Mouse (Mus musculus) stomach, postnatal 0 days (tissue): Measurements from ENCODE around the gene R3hdm2. TPM values are rescaled to one million over a fixed set of nuclear protein-coding genes. Genes with fewer than 3 reads are reported as not detected.

Source experiments
- ATAC-seq: fragments of 200-750 bp; cut with Nextera tagmentation; 2 replicates; pipeline ENCODE4 v1.8.0; 2017; ENCODE audit not compliant: low FRiP score, low TSS enrichment
- DNase-seq: peaks from one replicate; pipeline ENCODE4 v3.0.0-alpha.2; 2016; ENCODE audit warnings: low spot score
- H3K27ac ChIP-seq: fragments of 300-500 bp; sonication (generic); replicated peaks from 2 replicates; pipeline ENCODE4 v1.5.1; 2014; ENCODE audit warnings: mild to moderate bottlenecking, control low read depth
- H3K27me3 ChIP-seq: fragments of 300-500 bp; sonication (generic); 2 replicates; pipeline ENCODE4 v1.6.1; 2014; ENCODE audit warnings: low read length; ENCODE audit not compliant: control insufficient read depth, insufficient read depth
- H3K36me3 ChIP-seq: fragments of 300-500 bp; sonication (generic); 2 replicates; pipeline ENCODE4 v1.6.1; 2014; ENCODE audit warnings: low read length, mixed read lengths; ENCODE audit not compliant: control insufficient read depth, insufficient read depth
- H3K4me1 ChIP-seq: fragments of 300-500 bp; sonication (generic); replicated peaks from 2 replicates; pipeline ENCODE4 v1.6.1; 2014; ENCODE audit warnings: antibody characterized with exemption; ENCODE audit not compliant: control insufficient read depth, insufficient read depth
- H3K4me2 ChIP-seq: fragments of 300-500 bp; sonication (generic); replicated peaks from 2 replicates; pipeline ENCODE4 v1.6.1; 2014; ENCODE audit warnings: low read depth, mild to moderate bottlenecking, control low read depth, moderate library complexity
- H3K4me3 ChIP-seq: fragments of 300-500 bp; sonication (generic); 2 replicates; pipeline ENCODE4 v1.5.1; 2014; ENCODE audit warnings: low read depth, low read length, control low read depth
- H3K9ac ChIP-seq: fragments of 300-500 bp; sonication (generic); 2 replicates; pipeline ENCODE4 v1.6.1; 2014; ENCODE audit warnings: mild to moderate bottlenecking, low read length, control low read depth, mixed read lengths
- H3K9me3 ChIP-seq: fragments of 300-500 bp; sonication (generic); 2 replicates; pipeline ENCODE4 v1.6.1; 2016; ENCODE audit warnings: low read length; ENCODE audit not compliant: control insufficient read depth
- CTCF ChIP-seq: IDR thresholded peaks from 2 replicates; pipeline ENCODE4 v1.5.1; 2016; ENCODE audit warnings: antibody characterized with exemption, low read depth, mild to moderate bottlenecking, moderate library complexity
- EP300 ChIP-seq: optimal IDR thresholded peaks from 2 replicates; pipeline ENCODE3; 2016; ENCODE audit warnings: antibody characterized with exemption
- WGBS: fragments of 180-500 bp; shearing (Covaris S2); extraction: QIAGEN DNeasy Blood & Tissue Kit; methylation state at CpG from one replicate; pipeline ENCODE4 v1.1.7; 2014; 5-methylcytosine and 5-hydroxymethylcytosine counted together
- polyA plus RNA-seq: library from polyadenylated mRNA; unstranded; fragments of >200 nt; fragmentation: Nextera tagmentation; extraction: Ambion mirVana; gene quantifications from 2 replicates; pipeline ENCODE4 v1.2.1, GENCODE M21; 2015

R3hdm2 gene
- polyA plus RNA-seq, 1 experiment from 2014 or later, result 17.6 TPM

DNA sequence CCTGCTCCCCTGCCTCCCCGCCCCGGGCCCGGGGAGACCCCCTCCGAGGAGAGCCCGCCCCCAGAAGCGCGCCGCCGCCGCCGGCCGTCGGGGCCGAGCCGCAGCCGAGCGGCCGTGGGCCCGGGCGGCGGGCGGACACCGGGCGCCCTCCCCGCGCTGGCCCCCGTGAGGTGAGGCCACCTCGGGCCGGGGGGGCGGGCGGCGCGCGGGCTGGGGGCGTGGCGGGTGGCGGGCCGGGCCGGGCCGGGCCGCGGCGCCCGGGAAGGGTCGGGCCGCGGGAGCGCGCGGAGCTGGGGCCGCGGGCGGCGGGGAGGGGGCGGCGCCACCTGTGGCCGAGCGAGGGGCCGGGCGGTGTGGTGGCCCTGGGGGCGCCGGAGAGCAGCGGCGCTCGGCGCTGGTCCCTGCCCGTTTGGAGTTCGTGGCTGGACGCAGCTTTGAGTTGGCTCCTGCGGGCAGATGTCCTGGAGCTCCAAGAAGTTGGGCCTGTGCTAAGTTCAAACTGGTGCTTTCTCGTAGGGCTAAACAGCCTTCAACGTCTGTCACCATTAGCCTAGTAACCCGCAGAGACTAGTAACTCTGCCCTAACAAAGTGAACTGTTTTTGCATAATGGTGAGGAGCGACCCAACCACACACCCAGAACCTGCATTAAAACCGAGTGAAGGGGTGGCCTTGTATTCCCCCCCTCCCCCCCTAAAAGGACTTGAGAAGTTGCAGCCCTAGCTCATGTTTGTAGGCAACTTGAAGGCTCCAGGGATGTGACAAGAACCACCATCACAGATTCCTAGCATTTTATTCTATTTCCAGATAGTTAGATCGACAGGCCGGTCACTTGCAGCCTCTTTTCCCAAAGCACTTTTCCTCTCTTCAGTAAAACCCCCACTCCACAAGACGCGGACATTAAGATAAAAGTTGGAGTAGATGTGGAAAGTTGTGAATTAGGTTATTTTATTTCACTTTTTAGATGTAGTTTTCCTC, 928 bp downstream of the R3hdm2 start:
- H3K9ac ChIP-seq, result peak overlapping the region; percentile 94
- 2% methylated on average over 30 of the region's 79 CpGs for WGBS
- peak; percentile 75 for ATAC-seq
- peak overlapping the region; percentile 97 for H3K27ac ChIP-seq
- H3K4me2 ChIP-seq, result peak overlapping the region; percentile 77
- H3K9me3 ChIP-seq, result no peaks in the 10 kb centered on the region
- no peaks in the 10 kb centered on the region for H3K36me3 ChIP-seq
- peak overlapping the region; percentile 66 for H3K4me3 ChIP-seq
- peak; percentile 69 for DNase-seq
- H3K27me3 ChIP-seq, result no peaks in the 10 kb centered on the region
- no peak for TF ChIP-seq EP300
- TF ChIP-seq CTCF, result peak; percentile 35; the same call in 1 of the 2 replicates
- H3K4me1 ChIP-seq, result no peaks in the 10 kb centered on the region

GRCm38 (mm10) chr10:127381743-127382134, 1.6 kb downstream of the R3hdm2 start:
- Histone ChIP-seq H3K27me3 (no peaks in the 10 kb centered on the region), H3K27ac (peak overlapping the region; percentile 56; the same call in 1 of the 2 replicates), H3K9ac (no peak overlapping the region), H3K36me3 (no peaks in the 10 kb centered on the region), H3K4me2 (peak overlapping the region; percentile 77), H3K4me1 (no peaks in the 10 kb centered on the region), H3K4me3 (no peak overlapping the region), H3K9me3 (no peaks in the 10 kb centered on the region)
- DNase-seq, result no peak
- 48% methylated on average over 2 of the region's 2 CpGs for WGBS
- ATAC-seq, result no peak
- TF ChIP-seq CTCF (no peak), EP300 (no peak)

GRCm38 (mm10) chr10:127391774-127392173, 11.6 kb downstream of the R3hdm2 start:
- Histone ChIP-seq H3K27ac (no peak overlapping the region), H3K4me3 (no peak overlapping the region), H3K27me3 (no peaks in the 10 kb centered on the region), H3K9ac (no peak overlapping the region), H3K36me3 (peaks cover 7% of the 10 kb centered on the region; the same call in 1 of the 2 replicates), H3K4me2 (no peak overlapping the region), H3K4me1 (no peaks in the 10 kb centered on the region), H3K9me3 (no peaks in the 10 kb centered on the region)
- WGBS, result 82% methylated on average over 6 of the region's 6 CpGs
- ATAC-seq (no peak), DNase-seq (no peak)
- TF ChIP-seq EP300 (no peak), CTCF (peak; percentile 32; the same call in 1 of the 2 replicates)

- peaks cover 10% of the 10 kb centered on the region for H3K36me3 ChIP-seq
- no peaks in the 10 kb centered on the region for H3K9me3 ChIP-seq
- no peak overlapping the region for H3K9ac ChIP-seq
- no peak overlapping the region for H3K4me3 ChIP-seq
- no peak overlapping the region for H3K4me2 ChIP-seq
- ATAC-seq (no peak), DNase-seq (no peak)
- no peak for TF ChIP-seq EP300
- TF ChIP-seq CTCF, result no peak
- no peaks in the 10 kb centered on the region for H3K4me1 ChIP-seq
- 90% methylated on average over 3 of the region's 3 CpGs for WGBS
- no peak overlapping the region for H3K27ac ChIP-seq
- no peaks in the 10 kb centered on the region for H3K27me3 ChIP-seq
Observed at GRCm38 (mm10) chr10:127404701-127405100, 24.6 kb downstream of the R3hdm2 start.

- no peak overlapping the region for H3K4me2 ChIP-seq
- H3K4me1 ChIP-seq, result no peaks in the 10 kb centered on the region
- no peak overlapping the region for H3K4me3 ChIP-seq
- no peaks in the 10 kb centered on the region for H3K27me3 ChIP-seq
- peaks cover 3% of the 10 kb centered on the region; the same call in 1 of the 2 replicates for H3K36me3 ChIP-seq
- TF ChIP-seq EP300 (no peak), CTCF (no peak)
- no peaks in the 10 kb centered on the region for H3K9me3 ChIP-seq
- ATAC-seq (no peak), DNase-seq (no peak)
- 58% methylated on average over 4 of the region's 4 CpGs for WGBS
- no peak overlapping the region for H3K9ac ChIP-seq
- H3K27ac ChIP-seq, result no peak overlapping the region
Observed at GRCm38 (mm10) chr10:127407391-127407790, 27.3 kb downstream of the R3hdm2 start.

- no peaks in the 10 kb centered on the region for H3K27me3 ChIP-seq
- H3K4me2 ChIP-seq, result no peak overlapping the region
- H3K4me3 ChIP-seq, result no peak overlapping the region
- no peaks in the 10 kb centered on the region for H3K4me1 ChIP-seq
- no peak overlapping the region for H3K27ac ChIP-seq
- no peaks in the 10 kb centered on the region for H3K9me3 ChIP-seq
- WGBS, result 37% methylated on average over 5 of the region's 5 CpGs
- no peak for TF ChIP-seq EP300
- no peak for TF ChIP-seq CTCF
- DNase-seq, result no peak
- no peak for ATAC-seq
- H3K36me3 ChIP-seq, result 0 out of 2 replicates have a peak, but pooled peaks cover 4% of the 10 kb centered on the region
- no peak overlapping the region for H3K9ac ChIP-seq
Observed at GRCm38 (mm10) chr10:127412101-127412500, 32.0 kb downstream of the R3hdm2 start.
